Mouse (Mus musculus) v-Abl transformed pro-B cells (cell line): ENCODE results near the gene Rin3.

Experiments
- in situ Hi-C, 2 experiments: fragments of 400-800 bp; cut with MboI; formaldehyde crosslinking; loops; one replicate each; pipeline ENCODE4 v1.15.1; 2025; ENCODE audit not compliant: unreplicated experiment in 2 of 2

The Rin3 gene

GRCm38 (mm10) chr12:102282763-102283482 lies at the start of gene Rin3:
TSS of gene Rin3 (plus strand) at chr12:102283048.
- in situ Hi-C loops, result loop anchor here in 1 of 2 experiments (5.0 kb wide), 1 partner anchor 99 kb away; no protein-coding TSS in a partner anchor

GRCm38 (mm10) chr12:102235551-102235950 lies 47.3 kb upstream of the Rin3 start:
- in situ Hi-C loops, result no loop called here

GRCm38 (mm10) chr12:102236317-102236716 lies 46.5 kb upstream of the Rin3 start:
- in situ Hi-C loops, result no loop called here

- in situ Hi-C loops, result no loop called here
Measured at GRCm38 (mm10) chr12:102242076-102242722, 40.6 kb upstream of the Rin3 start.

DNA sequence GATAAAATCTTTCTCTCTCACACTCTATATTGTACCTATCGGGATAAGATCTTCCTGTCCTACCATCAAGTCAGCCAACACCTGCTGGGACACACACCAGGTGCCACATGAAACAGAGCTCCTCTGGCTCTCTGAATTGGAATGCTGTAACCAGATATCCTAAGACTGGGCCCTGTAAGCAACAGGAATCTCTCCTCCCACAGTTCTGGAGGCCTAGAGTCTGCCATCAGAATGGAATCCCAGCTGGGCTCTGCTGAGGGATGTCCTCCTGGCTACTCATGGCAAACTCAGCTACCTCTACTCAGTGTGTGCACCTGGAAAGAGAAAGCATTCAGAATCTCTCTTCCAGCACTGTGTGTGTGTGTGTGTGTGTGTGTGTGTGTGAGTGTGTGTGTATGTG lies 38.9 kb upstream of the Rin3 start:
- in situ Hi-C loops, result no loop called here

- in situ Hi-C loops, result no loop called here
Measured at GRCm38 (mm10) chr12:102246226-102246625, 36.6 kb upstream of the Rin3 start.

DNA sequence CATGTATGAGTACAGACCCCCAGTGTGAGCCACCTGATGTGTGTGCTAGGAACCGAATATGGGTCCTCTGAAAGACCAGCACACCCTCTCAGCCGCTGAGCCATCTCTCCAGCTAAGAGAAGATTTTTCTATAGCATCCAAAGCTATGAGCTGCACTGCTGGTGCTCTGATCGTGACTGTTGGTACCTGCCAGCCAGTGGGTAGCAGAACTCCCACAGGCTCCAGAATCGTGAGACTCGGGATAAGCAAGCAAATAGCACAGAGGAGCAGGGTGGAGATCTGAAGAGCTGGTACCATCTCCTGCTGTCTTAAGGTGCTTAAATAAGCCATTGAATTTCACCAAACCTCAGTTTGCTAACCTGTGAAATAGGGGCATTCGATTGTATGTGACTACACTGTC lies 34.7 kb upstream of the Rin3 start:
- in situ Hi-C loops, result no loop called here

- in situ Hi-C loops, result no loop called here
Measured at GRCm38 (mm10) chr12:102250316-102250715, 32.5 kb upstream of the Rin3 start.

- in situ Hi-C loops, result no loop called here
Measured at GRCm38 (mm10) chr12:102251070-102251469, 31.8 kb upstream of the Rin3 start.

DNA sequence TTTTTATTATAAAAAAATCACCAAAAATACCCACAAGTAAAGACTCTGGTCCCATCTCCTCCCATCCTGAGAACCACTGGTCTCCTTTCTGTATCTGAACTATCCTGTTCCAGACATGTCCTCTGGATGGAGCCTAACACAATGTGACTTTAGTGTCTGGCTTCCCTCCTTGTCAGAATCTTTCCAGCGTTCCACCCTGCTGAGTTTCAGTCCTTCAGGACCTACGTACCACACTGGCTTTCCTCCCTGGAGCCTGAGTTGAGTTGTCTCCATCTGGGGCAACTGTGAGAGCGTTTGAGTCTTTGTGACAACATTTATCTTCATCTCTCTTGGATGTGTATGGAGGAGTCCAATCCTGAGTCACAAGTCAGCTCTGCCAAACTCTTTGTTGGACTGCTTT lies 30.9 kb upstream of the Rin3 start:
- in situ Hi-C loops, result no loop called here

GRCm38 (mm10) chr12:102252525-102252924 lies 30.3 kb upstream of the Rin3 start:
- in situ Hi-C loops, result no loop called here

DNA sequence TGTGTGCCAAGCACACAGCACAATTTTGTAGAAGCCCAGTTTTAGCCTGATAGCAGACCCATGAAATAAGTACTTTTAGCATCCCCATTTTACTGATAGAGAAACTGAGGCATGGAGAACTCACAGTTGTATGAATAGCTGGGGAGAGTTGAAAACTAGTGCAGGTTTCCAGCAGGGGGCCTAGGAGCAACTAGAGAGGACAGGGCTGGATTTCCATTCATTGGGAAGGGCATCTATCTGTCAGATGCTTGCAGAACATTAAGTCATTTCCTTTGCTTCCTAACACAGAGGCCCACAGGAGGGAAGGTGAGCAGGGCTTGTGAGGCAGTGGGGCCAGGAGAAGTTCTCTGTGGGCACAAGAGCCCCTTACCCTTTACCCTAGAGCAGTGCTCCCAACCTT lies 27.8 kb upstream of the Rin3 start:
- in situ Hi-C loops, result no loop called here

DNA sequence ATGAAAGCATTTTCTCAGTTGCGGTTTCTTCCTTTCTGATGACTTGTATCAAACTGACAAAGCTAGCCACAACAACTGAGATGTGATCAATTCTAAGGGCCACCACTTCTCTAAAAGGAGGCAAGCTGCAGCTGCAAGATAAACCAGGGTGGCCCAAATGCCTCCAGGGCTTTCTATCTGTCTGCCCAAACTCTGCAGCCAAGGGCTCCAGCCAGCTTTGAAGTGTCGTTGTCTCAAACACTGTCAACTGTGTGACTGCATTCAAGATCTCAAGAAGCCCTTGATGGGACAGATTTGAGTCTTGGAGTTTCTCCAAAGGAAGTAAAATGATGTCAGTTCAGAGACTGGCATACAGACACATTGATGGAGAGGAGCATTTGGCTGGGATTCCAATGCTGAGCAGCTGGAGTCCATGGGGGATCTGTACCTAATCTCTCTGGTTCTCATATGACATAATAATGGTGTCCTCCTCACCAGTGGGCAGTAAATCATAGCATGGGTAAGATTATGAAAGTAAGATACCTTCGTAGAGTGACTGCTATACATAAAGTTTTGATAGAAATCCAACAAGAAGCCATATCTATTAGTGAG lies 24.2 kb upstream of the Rin3 start:
- in situ Hi-C loops, result no loop called here

DNA sequence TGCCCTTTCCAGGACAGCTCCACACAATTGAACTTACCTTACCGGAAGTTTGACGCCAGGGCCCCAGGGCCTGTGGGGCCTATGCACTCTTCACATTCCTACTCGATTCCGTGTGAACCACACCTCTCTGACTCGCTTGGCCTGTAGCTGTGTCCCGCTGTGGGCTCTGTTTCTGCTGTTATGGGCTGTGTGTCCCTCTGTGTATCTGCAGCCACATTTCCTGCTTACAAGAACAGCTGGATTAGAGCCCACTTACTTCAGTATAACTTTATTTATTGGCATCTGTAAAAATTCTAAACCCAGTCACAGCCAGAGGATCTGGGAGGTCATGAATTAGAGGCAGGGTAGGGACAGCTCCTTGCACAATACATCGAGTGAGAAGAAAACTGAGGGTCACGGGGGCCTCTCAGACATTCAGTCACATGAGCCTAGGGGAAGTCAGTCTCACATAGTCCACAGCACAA lies 20.9 kb upstream of the Rin3 start:
- in situ Hi-C loops, result no loop called here

DNA sequence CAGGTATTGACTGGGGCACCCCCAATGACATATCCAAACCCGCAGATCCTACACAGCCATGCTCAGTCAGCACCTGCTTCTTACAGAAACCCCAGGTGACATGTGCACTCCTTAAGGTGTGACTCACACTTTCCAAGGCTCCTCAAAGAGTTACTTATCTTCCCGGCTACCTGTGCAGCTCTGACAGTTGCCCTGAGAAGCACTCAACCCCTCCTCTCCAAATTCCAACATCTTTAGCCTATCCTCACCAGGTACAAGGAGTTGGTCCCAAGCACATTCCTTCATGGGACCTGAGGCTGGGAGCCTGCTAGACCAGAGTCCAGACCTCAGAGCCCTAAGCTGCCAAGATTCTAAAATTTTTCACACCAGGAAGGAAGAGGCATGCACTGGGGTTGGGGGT lies 20.0 kb upstream of the Rin3 start:
- in situ Hi-C loops, result no loop called here

- in situ Hi-C loops, result no loop called here
Measured at GRCm38 (mm10) chr12:102263249-102263648, 19.6 kb upstream of the Rin3 start.

DNA sequence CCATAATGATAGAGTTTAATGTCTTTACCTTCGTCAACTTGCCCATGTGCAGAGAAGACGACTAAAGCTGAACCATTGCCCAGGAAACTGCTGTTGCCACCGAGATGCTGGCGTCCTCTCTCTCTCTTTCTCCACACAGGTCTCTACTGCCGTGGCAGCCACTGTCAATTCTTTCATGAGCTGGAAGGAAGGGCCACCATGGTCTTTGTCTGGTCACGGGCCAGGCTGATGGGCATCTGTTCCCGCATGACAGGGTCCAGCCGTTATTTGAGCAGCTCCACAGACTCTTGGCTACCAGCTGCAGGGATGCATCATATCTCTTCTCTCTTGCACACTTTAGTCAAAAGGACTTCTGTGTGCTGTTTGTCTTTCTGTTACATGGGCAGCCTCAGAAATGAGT lies 16.4 kb upstream of the Rin3 start:
- in situ Hi-C loops, result no loop called here

GRCm38 (mm10) chr12:102269144-102269543 lies 13.7 kb upstream of the Rin3 start:
- in situ Hi-C loops, result no loop called here

DNA sequence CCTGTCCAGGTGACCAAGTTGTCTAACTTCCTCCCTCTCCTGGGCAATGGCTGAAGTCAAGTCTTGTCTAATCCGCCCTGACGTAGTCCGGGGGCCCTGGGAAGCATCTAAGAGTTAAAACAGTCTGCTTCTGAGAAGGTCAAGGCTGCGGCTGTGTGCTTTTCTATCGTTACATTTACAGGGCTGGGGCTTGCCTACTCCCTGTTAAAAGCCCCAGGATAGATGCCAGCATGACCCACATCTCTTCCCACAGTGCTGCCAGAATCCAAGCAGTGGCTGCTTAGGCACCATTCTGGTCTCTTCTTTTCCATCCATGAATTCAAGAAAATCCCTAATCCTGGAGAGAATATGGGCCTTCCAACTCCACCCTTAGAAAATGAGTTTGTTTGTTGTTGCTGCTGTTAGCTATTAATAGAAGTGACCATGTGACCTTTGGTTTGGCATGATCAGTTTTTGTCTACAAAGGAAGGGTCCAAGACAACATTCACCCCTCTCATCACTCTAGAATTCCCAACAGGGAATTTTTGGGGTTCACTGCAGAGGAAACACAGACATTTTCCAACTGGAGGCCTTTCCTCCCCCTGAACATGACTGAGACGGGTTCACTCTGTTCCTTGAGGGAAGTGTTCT lies 12.0 kb upstream of the Rin3 start:
- in situ Hi-C loops, result no loop called here

- in situ Hi-C loops, result no loop called here
Measured at GRCm38 (mm10) chr12:102271447-102271846, 11.4 kb upstream of the Rin3 start.

DNA sequence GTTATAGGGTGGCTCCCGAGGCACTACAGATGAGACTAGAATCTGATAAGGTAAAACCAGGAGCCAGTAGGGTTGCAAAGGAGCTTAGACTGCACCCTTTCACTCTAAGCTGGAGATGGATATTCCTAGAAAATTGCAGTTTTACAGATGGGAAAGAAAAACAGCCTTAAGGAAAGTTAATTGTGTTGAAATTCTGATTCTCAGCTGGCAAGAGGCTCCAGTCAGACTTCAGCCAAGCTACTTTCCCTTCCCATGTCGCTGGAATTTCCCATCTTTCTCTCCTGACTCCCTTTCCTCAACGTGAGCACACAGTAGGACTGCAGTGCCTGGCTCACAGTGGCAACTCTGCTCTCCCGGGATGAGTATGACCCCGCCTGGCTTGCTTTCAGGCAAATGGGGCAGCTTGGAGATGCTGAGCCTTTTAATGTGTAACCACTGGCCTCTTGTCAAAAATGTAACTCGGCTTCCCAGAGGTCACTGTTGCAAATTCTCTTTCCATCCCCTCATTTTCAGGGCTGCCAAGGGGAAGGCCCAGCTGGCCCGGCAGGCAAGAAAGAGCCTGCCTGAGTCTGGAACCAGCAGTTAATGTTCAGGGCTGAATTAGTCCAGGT lies 6.9 kb upstream of the Rin3 start:
- in situ Hi-C loops, result no loop called here
